Mouse (Mus musculus): ENCODE measurements around the gene Cir1. TPM values are rescaled to one million over a fixed set of nuclear protein-coding genes. Genes with fewer than 3 reads are reported as not detected.

Gene Cir1
- polyA plus RNA-seq, 1 experiment from 2014 or later = 24.6 TPM

GRCm38 (mm10) chr2:73314311-73314710 lies 1.8 kb upstream of the Cir1 start:
- H3K27me3 ChIP-seq (ENCODE audit: control insufficient read depth, insufficient read depth, low read depth, low read length) = no peaks in the 10 kb centered on the region
- 91% methylated on average over 3 of the region's 3 CpGs for WGBS

GRCm38 (mm10) chr2:73313117-73313501 lies 608 bp upstream of the Cir1 start:
- H3K27ac ChIP-seq (ENCODE audit: low read length) = peak overlapping the region; percentile 81
- ATAC-seq (ENCODE audit: low read depth) = peak; percentile 41; the same call in 1 of the 2 replicates

More at GRCm38 (mm10) chr2:73314311-73314710, 1.8 kb upstream of the Cir1 start:
- Histone ChIP-seq H3K27ac (ENCODE audit: low read length) (no peak overlapping the region), H3K4me3 (ENCODE audit: low read length) (no peak overlapping the region), H3K36me3 (ENCODE audit: control insufficient read depth, insufficient read depth, low read length) (peaks cover 5% of the 10 kb centered on the region), H3K4me2 (ENCODE audit: low read depth, low read length) (no peak overlapping the region), H3K9me3 (ENCODE audit: control insufficient read depth, low read length) (no peaks in the 10 kb centered on the region), H3K9ac (ENCODE audit: low read length) (no peak overlapping the region), H3K4me1 (replicated peaks; ENCODE audit: control insufficient read depth, insufficient read depth, low read length) (peaks cover 9% of the 10 kb centered on the region)
- no peak for ATAC-seq (ENCODE audit: low read depth)

GRCm38 (mm10) chr2:73306006-73306405 lies 6.5 kb downstream of the Cir1 start:
- H3K9ac ChIP-seq (ENCODE audit: low read length) = no peak overlapping the region
- H3K27ac ChIP-seq (ENCODE audit: low read length) = no peak overlapping the region
- peaks cover 1% of the 10 kb centered on the region for H3K4me1 ChIP-seq (replicated peaks; ENCODE audit: control insufficient read depth, insufficient read depth, low read length)
- no peak for ATAC-seq (ENCODE audit: low read depth)
- no peak overlapping the region for H3K4me2 ChIP-seq (ENCODE audit: low read depth, low read length)
- no peaks in the 10 kb centered on the region for H3K27me3 ChIP-seq (ENCODE audit: control insufficient read depth, insufficient read depth, low read depth, low read length)
- H3K36me3 ChIP-seq (ENCODE audit: control insufficient read depth, insufficient read depth, low read length) = peaks cover 26% of the 10 kb centered on the region
- WGBS = 87% methylated on average over 7 of the region's 7 CpGs
- H3K4me3 ChIP-seq (ENCODE audit: low read length) = no peak overlapping the region
- H3K9me3 ChIP-seq (ENCODE audit: control insufficient read depth, low read length) = no peaks in the 10 kb centered on the region

More at GRCm38 (mm10) chr2:73313117-73313501, 608 bp upstream of the Cir1 start:
- H3K4me2 ChIP-seq (ENCODE audit: low read depth, low read length) = peak overlapping the region; percentile 59
- H3K9ac ChIP-seq (ENCODE audit: low read length) = peak overlapping the region; percentile 72
- H3K4me1 ChIP-seq (replicated peaks; ENCODE audit: control insufficient read depth, insufficient read depth, low read length) = peaks cover 9% of the 10 kb centered on the region
- no peaks in the 10 kb centered on the region for H3K27me3 ChIP-seq (ENCODE audit: control insufficient read depth, insufficient read depth, low read depth, low read length)
- WGBS = 24% methylated on average over 14 of the region's 14 CpGs
- peak overlapping the region; percentile 63 for H3K4me3 ChIP-seq (ENCODE audit: low read length)
- H3K36me3 ChIP-seq (ENCODE audit: control insufficient read depth, insufficient read depth, low read length) = peaks cover 7% of the 10 kb centered on the region
- H3K9me3 ChIP-seq (ENCODE audit: control insufficient read depth, low read length) = no peaks in the 10 kb centered on the region

- H3K27ac ChIP-seq (ENCODE audit: low read length) = no peak overlapping the region
- no peaks in the 10 kb centered on the region for H3K4me1 ChIP-seq (replicated peaks; ENCODE audit: control insufficient read depth, insufficient read depth, low read length)
- peaks cover 31% of the 10 kb centered on the region for H3K36me3 ChIP-seq (ENCODE audit: control insufficient read depth, insufficient read depth, low read length)
- no peak overlapping the region for H3K9ac ChIP-seq (ENCODE audit: low read length)
- WGBS = 80% methylated on average over 5 of the region's 5 CpGs
- H3K4me3 ChIP-seq (ENCODE audit: low read length) = no peak overlapping the region
- no peaks in the 10 kb centered on the region for H3K27me3 ChIP-seq (ENCODE audit: control insufficient read depth, insufficient read depth, low read depth, low read length)
- H3K9me3 ChIP-seq (ENCODE audit: control insufficient read depth, low read length) = no peaks in the 10 kb centered on the region
- H3K4me2 ChIP-seq (ENCODE audit: low read depth, low read length) = no peak overlapping the region
- no peak for ATAC-seq (ENCODE audit: low read depth)
Measured at GRCm38 (mm10) chr2:73304506-73304905, 8.0 kb downstream of the Cir1 start.

- Histone ChIP-seq H3K27me3 (ENCODE audit: control insufficient read depth, insufficient read depth, low read depth, low read length) (no peaks in the 10 kb centered on the region), H3K4me1 (replicated peaks; ENCODE audit: control insufficient read depth, insufficient read depth, low read length) (no peaks in the 10 kb centered on the region), H3K27ac (ENCODE audit: low read length) (no peak overlapping the region), H3K4me2 (ENCODE audit: low read depth, low read length) (no peak overlapping the region), H3K4me3 (ENCODE audit: low read length) (no peak overlapping the region), H3K36me3 (ENCODE audit: control insufficient read depth, insufficient read depth, low read length) (peaks cover 22% of the 10 kb centered on the region), H3K9me3 (ENCODE audit: control insufficient read depth, low read length) (no peaks in the 10 kb centered on the region), H3K9ac (ENCODE audit: low read length) (no peak overlapping the region)
- ATAC-seq (ENCODE audit: low read depth) = no peak
- 90% methylated on average over 9 of the region's 9 CpGs for WGBS
Measured at GRCm38 (mm10) chr2:73302722-73303121, 9.8 kb downstream of the Cir1 start.

- WGBS = 47% methylated on average over 1 of the region's 1 CpGs
- no peaks in the 10 kb centered on the region for H3K9me3 ChIP-seq (ENCODE audit: control insufficient read depth, low read length)
- H3K4me1 ChIP-seq (replicated peaks; ENCODE audit: control insufficient read depth, insufficient read depth, low read length) = no peaks in the 10 kb centered on the region
- ATAC-seq (ENCODE audit: low read depth) = no peak
- no peak overlapping the region for H3K27ac ChIP-seq (ENCODE audit: low read length)
- no peaks in the 10 kb centered on the region for H3K27me3 ChIP-seq (ENCODE audit: control insufficient read depth, insufficient read depth, low read depth, low read length)
- no peak overlapping the region for H3K9ac ChIP-seq (ENCODE audit: low read length)
- H3K36me3 ChIP-seq (ENCODE audit: control insufficient read depth, insufficient read depth, low read length) = peaks cover 21% of the 10 kb centered on the region
- H3K4me3 ChIP-seq (ENCODE audit: low read length) = no peak overlapping the region
- H3K4me2 ChIP-seq (ENCODE audit: low read depth, low read length) = no peak overlapping the region
Measured at GRCm38 (mm10) chr2:73301979-73302378, 10.5 kb downstream of the Cir1 start.

GRCm38 (mm10) chr2:73298841-73299240 lies 13.7 kb downstream of the Cir1 start:
- Histone ChIP-seq H3K4me3 (ENCODE audit: low read length) (no peak overlapping the region), H3K27ac (ENCODE audit: low read length) (no peak overlapping the region), H3K4me2 (ENCODE audit: low read depth, low read length) (no peak overlapping the region), H3K4me1 (replicated peaks; ENCODE audit: control insufficient read depth, insufficient read depth, low read length) (no peaks in the 10 kb centered on the region), H3K9me3 (ENCODE audit: control insufficient read depth, low read length) (no peaks in the 10 kb centered on the region), H3K27me3 (ENCODE audit: control insufficient read depth, insufficient read depth, low read depth, low read length) (no peaks in the 10 kb centered on the region), H3K9ac (ENCODE audit: low read length) (no peak overlapping the region), H3K36me3 (ENCODE audit: control insufficient read depth, insufficient read depth, low read length) (peaks cover 22% of the 10 kb centered on the region)
- WGBS = 66% methylated on average over 3 of the region's 3 CpGs
- ATAC-seq (ENCODE audit: low read depth) = no peak

GRCm38 (mm10) chr2:73298154-73298553 lies 14.3 kb downstream of the Cir1 start:
- Histone ChIP-seq H3K4me1 (replicated peaks; ENCODE audit: control insufficient read depth, insufficient read depth, low read length) (no peaks in the 10 kb centered on the region), H3K36me3 (ENCODE audit: control insufficient read depth, insufficient read depth, low read length) (peaks cover 21% of the 10 kb centered on the region), H3K27me3 (ENCODE audit: control insufficient read depth, insufficient read depth, low read depth, low read length) (no peaks in the 10 kb centered on the region), H3K27ac (ENCODE audit: low read length) (no peak overlapping the region), H3K4me3 (ENCODE audit: low read length) (no peak overlapping the region), H3K9ac (ENCODE audit: low read length) (no peak overlapping the region), H3K9me3 (ENCODE audit: control insufficient read depth, low read length) (no peaks in the 10 kb centered on the region), H3K4me2 (ENCODE audit: low read depth, low read length) (no peak overlapping the region)
- no peak for ATAC-seq (ENCODE audit: low read depth)
- 84% methylated on average over 7 of the region's 7 CpGs for WGBS

GRCm38 (mm10) chr2:73295023-73295422 lies 17.5 kb downstream of the Cir1 start:
- ATAC-seq (ENCODE audit: low read depth) = no peak
- H3K27me3 ChIP-seq (ENCODE audit: control insufficient read depth, insufficient read depth, low read depth, low read length) = no peaks in the 10 kb centered on the region
- no peak overlapping the region for H3K27ac ChIP-seq (ENCODE audit: low read length)
- WGBS = 78% methylated on average over 7 of the region's 7 CpGs
- peaks cover 13% of the 10 kb centered on the region; the same call in 1 of the 2 replicates for H3K36me3 ChIP-seq (ENCODE audit: control insufficient read depth, insufficient read depth, low read length)
- no peak overlapping the region for H3K4me3 ChIP-seq (ENCODE audit: low read length)
- H3K9ac ChIP-seq (ENCODE audit: low read length) = no peak overlapping the region
- no peaks in the 10 kb centered on the region for H3K9me3 ChIP-seq (ENCODE audit: control insufficient read depth, low read length)
- no peak overlapping the region for H3K4me2 ChIP-seq (ENCODE audit: low read depth, low read length)
- no peaks in the 10 kb centered on the region for H3K4me1 ChIP-seq (replicated peaks; ENCODE audit: control insufficient read depth, insufficient read depth, low read length)

- no peak overlapping the region for H3K4me3 ChIP-seq (ENCODE audit: low read length)
- 61% methylated on average over 4 of the region's 4 CpGs for WGBS
- H3K27me3 ChIP-seq (ENCODE audit: control insufficient read depth, insufficient read depth, low read depth, low read length) = no peaks in the 10 kb centered on the region
- peaks cover 11% of the 10 kb centered on the region; the same call in 1 of the 2 replicates for H3K36me3 ChIP-seq (ENCODE audit: control insufficient read depth, insufficient read depth, low read length)
- no peaks in the 10 kb centered on the region for H3K4me1 ChIP-seq (replicated peaks; ENCODE audit: control insufficient read depth, insufficient read depth, low read length)
- H3K4me2 ChIP-seq (ENCODE audit: low read depth, low read length) = no peak overlapping the region
- no peaks in the 10 kb centered on the region for H3K9me3 ChIP-seq (ENCODE audit: control insufficient read depth, low read length)
- no peak overlapping the region for H3K27ac ChIP-seq (ENCODE audit: low read length)
- ATAC-seq (ENCODE audit: low read depth) = no peak
- H3K9ac ChIP-seq (ENCODE audit: low read length) = no peak overlapping the region
Measured at GRCm38 (mm10) chr2:73291130-73291529, 21.4 kb downstream of the Cir1 start.
